Mouse (Mus musculus): Measurements from ENCODE around the gene Slc17a5. TPM values are rescaled to one million over a fixed set of nuclear protein-coding genes. Genes with fewer than 3 reads are reported as not detected.

The Slc17a5 gene
- polyA plus RNA-seq, 1 experiment = 2.9 TPM

- peaks cover 45% of the 10 kb centered on the region for H3K36me3 ChIP-seq (replicated peaks; ENCODE audit: low read length)
- H3K4me1 ChIP-seq = peaks cover 5% of the 10 kb centered on the region
- no peaks in the 10 kb centered on the region for H3K9me3 ChIP-seq
- H3K4me3 ChIP-seq (replicated peaks) = no peak overlapping the region
- TF ChIP-seq FLI1 (IDR thresholded peaks at IDR 0.05; ENCODE audit: low read length) = no peak
- TF ChIP-seq GATA1 (IDR thresholded peaks at IDR 0.05; ENCODE audit: borderline replicate concordance, low read length) = no peak
- H3K27me3 ChIP-seq (replicated peaks) = no peaks in the 10 kb centered on the region
Observed at GRCm38 (mm10) chr9:78576466-78576865, 11.4 kb downstream of the Slc17a5 start.

GRCm38 (mm10) chr9:78569934-78570333 is 17.9 kb downstream of the Slc17a5 start:
- H3K4me1 ChIP-seq = no peaks in the 10 kb centered on the region
- no peak for TF ChIP-seq GATA1 (IDR thresholded peaks at IDR 0.05; ENCODE audit: borderline replicate concordance, low read length)
- no peak for TF ChIP-seq FLI1 (IDR thresholded peaks at IDR 0.05; ENCODE audit: low read length)
- no peaks in the 10 kb centered on the region for H3K27me3 ChIP-seq (replicated peaks)
- no peaks in the 10 kb centered on the region for H3K9me3 ChIP-seq
- H3K4me3 ChIP-seq (replicated peaks) = no peak overlapping the region
- H3K36me3 ChIP-seq (replicated peaks; ENCODE audit: low read length) = peaks cover 29% of the 10 kb centered on the region

GRCm38 (mm10) chr9:78559479-78559878 is 28.4 kb downstream of the Slc17a5 start:
- Histone ChIP-seq H3K27me3 (replicated peaks) (no peaks in the 10 kb centered on the region), H3K4me1 (peaks cover 3% of the 10 kb centered on the region; the same call in 1 of the 2 replicates), H3K9me3 (no peaks in the 10 kb centered on the region), H3K36me3 (replicated peaks; ENCODE audit: low read length) (peaks cover 31% of the 10 kb centered on the region), H3K4me3 (replicated peaks) (no peak overlapping the region)
- no peak for TF ChIP-seq FLI1 (IDR thresholded peaks at IDR 0.05; ENCODE audit: low read length)
- TF ChIP-seq GATA1 (IDR thresholded peaks at IDR 0.05; ENCODE audit: borderline replicate concordance, low read length) = no peak

- Histone ChIP-seq H3K9me3 (no peaks in the 10 kb centered on the region), H3K27me3 (replicated peaks) (no peaks in the 10 kb centered on the region), H3K4me1 (peaks cover 3% of the 10 kb centered on the region; the same call in 1 of the 2 replicates), H3K36me3 (replicated peaks; ENCODE audit: low read length) (peaks cover 35% of the 10 kb centered on the region), H3K4me3 (replicated peaks) (no peak overlapping the region)
- no peak for TF ChIP-seq FLI1 (IDR thresholded peaks at IDR 0.05; ENCODE audit: low read length)
- TF ChIP-seq GATA1 (IDR thresholded peaks at IDR 0.05; ENCODE audit: borderline replicate concordance, low read length) = no peak
Observed at GRCm38 (mm10) chr9:78558586-78559214, 29.1 kb downstream of the Slc17a5 start.

- Histone ChIP-seq H3K4me3 (replicated peaks) (no peak overlapping the region), H3K4me1 (peaks cover 3% of the 10 kb centered on the region; the same call in 1 of the 2 replicates), H3K9me3 (no peaks in the 10 kb centered on the region), H3K36me3 (replicated peaks; ENCODE audit: low read length) (peaks cover 44% of the 10 kb centered on the region), H3K27me3 (replicated peaks) (no peaks in the 10 kb centered on the region)
- TF ChIP-seq FLI1 (IDR thresholded peaks at IDR 0.05; ENCODE audit: low read length) (no peak), GATA1 (IDR thresholded peaks at IDR 0.05; ENCODE audit: borderline replicate concordance, low read length) (no peak)
Observed at GRCm38 (mm10) chr9:78557041-78557440, 30.8 kb downstream of the Slc17a5 start.

GRCm38 (mm10) chr9:78552984-78553383 is 34.9 kb downstream of the Slc17a5 start:
- Histone ChIP-seq H3K4me3 (replicated peaks) (no peak overlapping the region), H3K4me1 (peaks cover 3% of the 10 kb centered on the region; the same call in 1 of the 2 replicates), H3K36me3 (replicated peaks; ENCODE audit: low read length) (peaks cover 31% of the 10 kb centered on the region), H3K27me3 (replicated peaks) (no peaks in the 10 kb centered on the region), H3K9me3 (no peaks in the 10 kb centered on the region)
- no peak for TF ChIP-seq GATA1 (IDR thresholded peaks at IDR 0.05; ENCODE audit: borderline replicate concordance, low read length)
- no peak for TF ChIP-seq FLI1 (IDR thresholded peaks at IDR 0.05; ENCODE audit: low read length)

DNA sequence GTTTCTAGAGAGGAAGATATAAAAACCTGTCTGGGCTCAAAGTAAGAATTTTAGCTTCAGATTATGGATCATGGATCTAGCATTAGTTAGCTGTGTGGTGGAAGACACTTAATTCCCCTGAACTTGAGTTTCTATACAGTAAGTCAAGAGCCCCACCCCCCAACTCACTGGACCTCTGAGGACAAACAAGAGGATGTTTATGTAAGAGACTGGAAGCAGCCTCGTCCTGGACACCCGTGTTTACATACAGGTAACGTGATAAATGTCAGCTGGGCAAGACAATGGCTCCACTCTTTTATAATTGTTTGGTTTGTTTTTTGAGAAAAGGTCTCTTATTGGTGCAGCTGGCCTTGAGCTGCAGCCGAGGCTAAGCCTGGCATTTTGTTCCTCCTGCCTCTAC is 36.1 kb downstream of the Slc17a5 start:
- H3K4me1 ChIP-seq = no peaks in the 10 kb centered on the region
- peaks cover 29% of the 10 kb centered on the region for H3K36me3 ChIP-seq (replicated peaks; ENCODE audit: low read length)
- no peak overlapping the region for H3K4me3 ChIP-seq (replicated peaks)
- no peaks in the 10 kb centered on the region for H3K27me3 ChIP-seq (replicated peaks)
- no peak for TF ChIP-seq FLI1 (IDR thresholded peaks at IDR 0.05; ENCODE audit: low read length)
- no peak for TF ChIP-seq GATA1 (IDR thresholded peaks at IDR 0.05; ENCODE audit: borderline replicate concordance, low read length)
- H3K9me3 ChIP-seq = peaks cover 3% of the 10 kb centered on the region; the same call in 1 of the 2 replicates

DNA sequence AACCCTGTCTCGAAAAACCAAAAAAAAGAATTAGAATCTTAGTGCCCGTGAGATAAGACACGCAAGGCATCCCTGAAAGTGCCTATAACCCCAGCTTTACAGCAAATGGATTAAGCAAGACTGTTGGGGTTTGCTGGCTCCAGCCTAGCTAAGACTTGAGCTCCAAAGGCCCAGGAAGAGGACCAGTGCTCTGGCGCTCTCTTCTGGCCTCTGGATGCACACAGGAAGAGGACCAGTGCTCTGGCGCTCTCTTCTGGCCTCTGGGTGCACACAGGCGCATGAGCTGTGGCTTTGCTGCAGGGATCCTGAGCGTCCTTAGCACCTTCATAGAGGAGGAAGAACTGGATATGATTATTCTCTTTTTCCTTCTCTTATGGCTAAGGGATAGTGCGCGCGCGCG is 40.1 kb downstream of the Slc17a5 start:
- no peaks in the 10 kb centered on the region for H3K27me3 ChIP-seq (replicated peaks)
- H3K4me3 ChIP-seq (replicated peaks) = no peak overlapping the region
- H3K4me1 ChIP-seq = 0 out of 2 replicates have a peak, but pooled peaks cover 3% of the 10 kb centered on the region
- H3K36me3 ChIP-seq (replicated peaks; ENCODE audit: low read length) = peaks cover 25% of the 10 kb centered on the region
- peaks cover 3% of the 10 kb centered on the region; the same call in 1 of the 2 replicates for H3K9me3 ChIP-seq
- TF ChIP-seq GATA1 (IDR thresholded peaks at IDR 0.05; ENCODE audit: borderline replicate concordance, low read length) = no peak
- no peak for TF ChIP-seq FLI1 (IDR thresholded peaks at IDR 0.05; ENCODE audit: low read length)

DNA sequence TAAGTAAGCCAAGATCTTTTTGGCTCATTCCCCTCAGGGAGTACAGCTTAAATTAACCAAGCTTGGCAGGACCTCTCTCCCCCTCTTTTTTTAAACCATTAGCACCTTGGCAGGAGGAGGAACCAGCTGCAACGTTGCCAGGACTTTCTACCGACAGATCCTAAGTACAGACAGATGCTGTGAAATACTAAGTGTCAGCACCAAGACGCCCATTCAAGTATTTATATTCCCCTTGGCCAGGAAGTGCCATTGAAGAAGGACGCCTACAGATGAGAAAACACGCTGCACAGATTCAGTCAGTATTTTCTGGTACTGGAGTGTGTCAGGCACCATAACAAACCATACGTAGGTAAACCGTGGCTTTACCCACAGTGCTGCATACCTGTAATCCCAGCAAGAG is 40.9 kb downstream of the Slc17a5 start:
- Histone ChIP-seq H3K4me3 (replicated peaks) (no peak overlapping the region), H3K9me3 (peaks cover 3% of the 10 kb centered on the region; the same call in 1 of the 2 replicates), H3K36me3 (replicated peaks; ENCODE audit: low read length) (peaks cover 17% of the 10 kb centered on the region), H3K4me1 (0 out of 2 replicates have a peak, but pooled peaks cover 3% of the 10 kb centered on the region), H3K27me3 (replicated peaks) (no peaks in the 10 kb centered on the region)
- no peak for TF ChIP-seq GATA1 (IDR thresholded peaks at IDR 0.05; ENCODE audit: borderline replicate concordance, low read length)
- TF ChIP-seq FLI1 (IDR thresholded peaks at IDR 0.05; ENCODE audit: low read length) = no peak

- Histone ChIP-seq H3K9me3 (no peaks in the 10 kb centered on the region), H3K4me1 (peaks cover 11% of the 10 kb centered on the region; the same call in 1 of the 2 replicates), H3K36me3 (replicated peaks; ENCODE audit: low read length) (peaks cover 21% of the 10 kb centered on the region), H3K4me3 (replicated peaks) (no peak overlapping the region), H3K27me3 (replicated peaks) (no peaks in the 10 kb centered on the region)
- no peak for TF ChIP-seq FLI1 (IDR thresholded peaks at IDR 0.05; ENCODE audit: low read length)
- TF ChIP-seq GATA1 (IDR thresholded peaks at IDR 0.05; ENCODE audit: borderline replicate concordance, low read length) = no peak
Observed at GRCm38 (mm10) chr9:78541758-78542157, 46.1 kb downstream of the Slc17a5 start.
